Mouse (Mus musculus): ENCODE results near the gene Llgl1. TPM values are rescaled to one million over a fixed set of nuclear protein-coding genes. Genes with fewer than 3 reads are reported as not detected.
A peak's percentile ranks its signal among the peaks of the same experiment; 100 is the strongest.

Gene Llgl1
- polyA plus RNA-seq, 1 experiment from 2014 or later = 54.2 TPM

DNA sequence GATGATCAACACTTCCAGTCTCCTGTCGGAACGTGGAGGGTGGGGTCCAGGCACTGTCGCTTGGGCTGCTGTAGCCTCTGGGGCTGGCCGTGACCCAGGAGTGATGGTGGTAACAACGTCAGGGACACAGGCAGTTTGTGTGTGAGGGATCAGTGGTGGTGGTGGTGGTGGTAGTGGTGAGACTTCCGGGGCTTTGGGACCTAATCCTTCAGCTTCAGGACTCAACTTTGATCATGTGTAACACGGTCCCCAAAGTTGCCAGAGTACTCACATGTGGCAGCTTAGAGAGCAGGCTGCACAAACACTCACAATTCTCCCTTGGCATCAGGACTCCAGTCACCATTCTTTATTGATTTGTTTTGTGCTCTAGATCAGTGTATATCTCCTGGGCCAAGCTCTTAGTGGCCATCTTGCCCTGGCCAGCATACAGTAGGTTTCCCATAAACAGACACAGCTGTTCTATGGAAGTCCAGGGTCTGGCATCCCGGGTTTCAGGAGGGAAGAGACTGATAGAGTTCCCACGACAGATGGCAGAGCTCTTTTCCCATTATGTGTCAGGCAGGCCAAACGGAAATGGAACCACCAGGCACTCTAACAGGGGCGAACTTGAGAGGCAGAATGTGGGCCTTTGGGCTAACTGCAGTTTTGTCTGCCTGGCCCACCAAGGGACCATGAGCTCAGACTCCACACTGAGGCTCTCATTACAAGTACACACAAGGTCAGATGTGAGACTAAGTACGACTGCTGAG is 28.0 kb downstream of the Llgl1 start:
- ATAC-seq (ENCODE audit: borderline replicate concordance, extremely low read depth, low FRiP score, low TSS enrichment) = no peak; the same call in 1 of the 2 replicates
- peaks cover 31% of the 10 kb centered on the region for H3K4me1 ChIP-seq

DNA sequence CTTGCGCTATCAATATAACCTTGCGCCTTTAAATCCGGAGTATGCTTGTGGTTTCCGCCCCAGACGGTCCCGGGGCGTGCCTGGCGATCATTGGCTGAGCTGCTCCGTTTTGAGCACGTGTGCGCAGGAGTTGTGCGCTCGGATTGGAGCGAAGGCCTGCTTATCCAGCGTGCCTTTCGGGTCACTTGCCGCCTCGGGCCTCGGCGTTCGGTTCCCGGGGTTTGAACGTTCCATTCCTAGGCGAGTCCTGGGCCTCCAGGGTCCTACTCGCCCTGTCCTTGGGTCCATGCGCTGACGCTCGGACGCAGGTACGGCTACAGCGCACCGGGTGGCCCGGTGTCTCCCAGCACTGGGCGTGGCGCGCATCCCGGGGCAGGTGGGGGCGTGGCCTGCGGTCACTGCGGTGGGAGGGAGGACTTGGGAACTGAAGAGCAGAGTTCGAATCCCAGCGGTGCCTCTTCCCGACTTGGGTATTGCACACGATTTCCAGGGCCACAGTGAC is 28.8 kb downstream of the Llgl1 start, which contains the start of gene Mief2:
Mief2 (plus strand) TSS at position 139 of the 502 bp plus-strand sequence.
- Histone ChIP-seq H3K36me3 (peaks cover 20% of the 10 kb centered on the region), H3K9me3 (no peaks in the 10 kb centered on the region), H3K9ac (peak within 1 kb of the TSS; percentile 86), H3K27me3 (no peaks in the 10 kb centered on the region), H3K4me2 (peak within 1 kb of the TSS; percentile 78), H3K27ac (peak within 1 kb of the TSS; percentile 84), H3K4me1 (peaks cover 31% of the 10 kb centered on the region), H3K4me3 (peak within 1 kb of the TSS; percentile 76)
- WGBS = under 1% methylated on average over 44 of the region's 44 CpGs
- peak; percentile 90 for ATAC-seq (ENCODE audit: borderline replicate concordance, extremely low read depth, low FRiP score, low TSS enrichment)

More for the DNA sequence above, 28.0 kb downstream of the Llgl1 start:
- Histone ChIP-seq H3K9me3 (no peaks in the 10 kb centered on the region), H3K4me2 (peak overlapping the region; percentile 78), H3K27me3 (no peaks in the 10 kb centered on the region), H3K4me3 (peak overlapping the region; percentile 76), H3K27ac (peak overlapping the region; percentile 84), H3K9ac (peak overlapping the region; percentile 86), H3K36me3 (peaks cover 28% of the 10 kb centered on the region)
- WGBS = 5% methylated on average over 12 of the region's 12 CpGs

DNA sequence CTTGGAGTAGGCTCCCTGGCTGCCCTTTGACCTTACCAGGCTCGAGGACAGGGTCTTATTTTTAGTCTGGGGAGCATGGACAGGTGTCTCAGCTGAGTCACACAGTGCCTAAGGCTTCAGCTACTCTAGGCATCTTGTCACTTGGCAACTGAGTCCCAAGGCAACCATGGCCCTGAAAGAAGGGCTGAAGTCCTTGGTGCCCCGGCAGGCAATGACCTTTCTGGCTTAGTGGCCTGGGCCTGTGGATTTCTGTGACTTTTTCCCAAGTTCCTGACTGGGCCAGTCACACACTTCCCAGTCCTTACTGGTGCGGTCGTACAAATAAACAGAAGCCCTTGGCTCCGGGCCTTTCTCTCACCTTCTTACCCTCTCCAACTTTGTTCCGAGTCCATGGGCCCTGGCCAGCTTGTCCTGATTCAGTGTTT is 29.7 kb downstream of the Llgl1 start:
- H3K27ac ChIP-seq = 0 out of 2 replicates have a peak overlapping the region, but pooled peaks have one; percentile 81

DNA sequence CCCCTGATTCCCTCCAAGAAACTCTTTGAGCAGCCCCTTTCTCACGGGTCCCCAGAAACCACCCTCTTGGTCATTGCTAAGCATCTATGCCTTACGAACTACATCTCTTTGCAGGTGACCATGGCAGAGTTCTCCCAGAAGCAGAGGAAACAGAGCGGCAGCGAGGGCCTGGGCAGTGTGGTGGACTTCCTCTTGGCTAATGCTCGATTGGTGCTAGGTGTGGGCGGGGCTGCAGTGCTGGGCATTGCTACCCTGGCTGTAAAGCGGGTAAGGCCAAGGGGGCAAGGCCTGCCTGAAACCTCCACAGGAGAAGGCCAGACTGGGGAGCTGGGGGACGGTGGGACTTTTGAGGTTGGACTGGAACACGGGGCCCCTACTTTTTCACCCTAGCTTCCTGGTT is 30.6 kb downstream of the Llgl1 start:
- no peak for ATAC-seq (ENCODE audit: borderline replicate concordance, extremely low read depth, low FRiP score, low TSS enrichment)
- no peaks in the 10 kb centered on the region for H3K27me3 ChIP-seq
- no peaks in the 10 kb centered on the region for H3K9me3 ChIP-seq
- no peak overlapping the region for H3K4me2 ChIP-seq
- no peak overlapping the region for H3K9ac ChIP-seq
- WGBS = 76% methylated on average over 9 of the region's 9 CpGs
- H3K4me3 ChIP-seq = no peak overlapping the region
- no peak overlapping the region for H3K27ac ChIP-seq
- peaks cover 8% of the 10 kb centered on the region; the same call in 1 of the 2 replicates for H3K36me3 ChIP-seq
- peaks cover 31% of the 10 kb centered on the region for H3K4me1 ChIP-seq

More for the DNA sequence above, 29.7 kb downstream of the Llgl1 start:
- Histone ChIP-seq H3K9me3 (no peaks in the 10 kb centered on the region), H3K36me3 (peaks cover 16% of the 10 kb centered on the region), H3K4me3 (peak overlapping the region; percentile 76; the same call in 1 of the 2 replicates), H3K4me2 (peak overlapping the region; percentile 78), H3K27me3 (no peaks in the 10 kb centered on the region), H3K4me1 (peaks cover 31% of the 10 kb centered on the region), H3K9ac (peak overlapping the region; percentile 59; the same call in 1 of the 2 replicates)
- 44% methylated on average over 6 of the region's 6 CpGs for WGBS
- ATAC-seq (ENCODE audit: borderline replicate concordance, extremely low read depth, low FRiP score, low TSS enrichment) = no peak

DNA sequence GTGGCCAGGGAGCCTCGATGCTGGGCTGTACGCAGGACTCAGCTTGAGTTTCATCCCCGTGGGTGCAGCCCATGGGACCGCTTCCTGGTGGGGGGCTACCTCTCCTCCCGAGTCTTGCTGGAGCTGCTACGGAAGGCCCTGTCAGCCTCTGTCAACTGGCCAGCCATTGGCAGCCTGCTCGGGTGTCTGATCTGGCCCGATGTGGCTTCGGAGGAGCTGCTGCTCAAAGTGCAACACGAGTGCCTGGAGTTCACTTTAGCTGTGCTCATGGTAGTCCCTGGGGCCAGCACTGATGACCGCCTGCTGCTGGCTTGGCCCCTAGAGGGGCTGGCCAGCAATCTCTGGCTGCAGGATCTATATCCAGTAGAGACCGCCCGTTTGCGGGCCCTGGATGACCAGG is 31.7 kb downstream of the Llgl1 start:
- H3K4me3 ChIP-seq = no peak overlapping the region
- no peak overlapping the region for H3K9ac ChIP-seq
- WGBS = 90% methylated on average over 14 of the region's 14 CpGs
- H3K27me3 ChIP-seq = no peaks in the 10 kb centered on the region
- no peak overlapping the region for H3K27ac ChIP-seq
- H3K9me3 ChIP-seq = no peaks in the 10 kb centered on the region
- no peak overlapping the region for H3K4me2 ChIP-seq
- ATAC-seq (ENCODE audit: borderline replicate concordance, extremely low read depth, low FRiP score, low TSS enrichment) = no peak
- peaks cover 26% of the 10 kb centered on the region for H3K4me1 ChIP-seq
- H3K36me3 ChIP-seq = peaks cover 8% of the 10 kb centered on the region; the same call in 1 of the 2 replicates

DNA sequence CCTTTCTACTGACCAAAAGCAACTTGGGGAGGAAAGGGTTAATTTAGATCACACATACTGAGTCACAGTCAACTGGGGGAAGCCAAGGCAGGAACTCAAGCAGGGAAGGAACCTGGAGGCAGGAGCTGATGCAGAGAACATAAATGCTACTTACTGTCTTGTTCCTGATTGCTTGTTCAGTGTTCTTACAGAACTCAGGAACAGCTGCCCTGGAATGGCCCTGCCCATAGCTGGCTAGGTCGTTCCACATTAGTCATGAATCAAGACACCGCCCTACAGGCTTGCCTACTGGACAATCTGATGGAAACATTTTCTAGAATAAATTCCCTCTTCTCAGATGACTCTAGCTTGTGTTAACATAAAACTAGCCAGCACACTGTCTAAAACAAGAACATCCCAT is 34.7 kb downstream of the Llgl1 start:
- H3K9ac ChIP-seq = no peak overlapping the region
- H3K9me3 ChIP-seq = no peaks in the 10 kb centered on the region
- no peaks in the 10 kb centered on the region for H3K27me3 ChIP-seq
- no peak overlapping the region for H3K4me3 ChIP-seq
- WGBS = 68% methylated on average over 2 of the region's 2 CpGs
- no peak for ATAC-seq (ENCODE audit: borderline replicate concordance, extremely low read depth, low FRiP score, low TSS enrichment)
- H3K36me3 ChIP-seq = peaks cover 14% of the 10 kb centered on the region; the same call in 1 of the 2 replicates
- H3K4me2 ChIP-seq = no peak overlapping the region
- peaks cover 5% of the 10 kb centered on the region for H3K4me1 ChIP-seq
- no peak overlapping the region for H3K27ac ChIP-seq

DNA sequence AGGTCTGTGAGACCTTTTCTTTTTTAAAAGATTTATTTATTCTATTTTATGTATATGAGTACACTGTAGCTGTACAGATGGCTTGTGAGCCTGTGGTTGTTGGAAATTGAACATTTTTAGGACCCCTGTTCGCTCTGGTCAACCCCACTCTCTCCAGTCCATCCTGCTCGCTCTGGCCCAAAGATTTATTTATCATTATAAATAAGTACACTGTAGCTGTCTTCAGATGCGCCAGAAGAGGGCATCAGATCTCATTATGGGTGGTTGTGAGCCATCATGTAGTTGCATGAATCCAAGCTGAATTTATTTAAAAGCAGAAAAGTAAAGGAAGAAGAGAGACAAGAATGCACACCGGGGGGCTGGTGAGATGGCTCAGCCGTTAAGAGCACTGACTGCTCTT is 35.7 kb downstream of the Llgl1 start:
- Histone ChIP-seq H3K9ac (no peak overlapping the region), H3K36me3 (peaks cover 18% of the 10 kb centered on the region), H3K27ac (no peak overlapping the region), H3K4me3 (no peak overlapping the region), H3K4me1 (no peaks in the 10 kb centered on the region), H3K4me2 (no peak overlapping the region), H3K27me3 (no peaks in the 10 kb centered on the region), H3K9me3 (no peaks in the 10 kb centered on the region)
- WGBS = 65% methylated on average over 5 of the region's 5 CpGs
- no peak for ATAC-seq (ENCODE audit: borderline replicate concordance, extremely low read depth, low FRiP score, low TSS enrichment)

DNA sequence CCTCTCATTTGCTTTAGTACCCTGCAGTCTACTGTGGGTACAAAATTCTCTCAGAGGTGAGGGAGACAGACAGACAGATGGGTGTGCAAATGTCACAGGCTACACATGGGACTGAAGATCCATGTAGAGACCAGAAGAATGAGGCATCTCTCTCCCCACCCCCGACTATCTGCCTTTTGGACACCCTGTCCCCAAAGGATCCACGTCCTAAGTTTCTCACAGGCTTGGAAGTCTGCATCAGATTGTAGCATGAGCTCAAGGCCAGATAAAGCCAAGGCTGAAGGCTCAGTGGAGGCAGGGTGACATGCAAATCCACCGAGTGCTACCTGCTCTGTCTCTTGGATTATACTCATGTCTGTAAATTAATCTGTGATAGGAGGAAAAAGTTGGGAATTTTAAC is 37.0 kb downstream of the Llgl1 start:
- no peak overlapping the region for H3K9ac ChIP-seq
- no peaks in the 10 kb centered on the region for H3K27me3 ChIP-seq
- peaks cover 27% of the 10 kb centered on the region for H3K36me3 ChIP-seq
- no peaks in the 10 kb centered on the region for H3K9me3 ChIP-seq
- no peaks in the 10 kb centered on the region for H3K4me1 ChIP-seq
- no peak for ATAC-seq (ENCODE audit: borderline replicate concordance, extremely low read depth, low FRiP score, low TSS enrichment)
- H3K4me2 ChIP-seq = no peak overlapping the region
- WGBS = 79% methylated on average over 3 of the region's 3 CpGs
- H3K27ac ChIP-seq = no peak overlapping the region
- H3K4me3 ChIP-seq = no peak overlapping the region

DNA sequence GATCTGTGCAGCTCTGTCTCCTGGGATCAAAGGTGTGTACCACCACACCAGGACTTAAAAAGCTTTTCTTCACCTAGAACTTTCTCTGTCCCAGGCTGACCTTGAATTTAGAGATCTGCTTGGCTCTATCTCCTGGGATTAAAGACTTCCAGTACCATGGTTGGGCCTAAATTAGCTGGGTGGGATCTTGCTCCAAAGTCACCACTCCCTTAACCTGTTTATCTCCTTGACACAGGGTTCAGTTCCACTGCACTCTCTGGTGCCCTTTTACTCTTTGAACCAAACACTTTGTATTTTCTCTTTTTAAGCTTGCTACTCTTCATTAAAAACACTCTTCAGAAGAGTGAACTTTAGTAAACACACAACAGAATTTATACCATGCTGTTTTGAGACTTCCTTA is 37.9 kb downstream of the Llgl1 start:
- no peak overlapping the region for H3K4me3 ChIP-seq
- H3K36me3 ChIP-seq = peaks cover 35% of the 10 kb centered on the region
- no peaks in the 10 kb centered on the region for H3K9me3 ChIP-seq
- H3K9ac ChIP-seq = no peak overlapping the region
- no peak for ATAC-seq (ENCODE audit: borderline replicate concordance, extremely low read depth, low FRiP score, low TSS enrichment)
- H3K27me3 ChIP-seq = no peaks in the 10 kb centered on the region
- H3K4me1 ChIP-seq = no peaks in the 10 kb centered on the region
- H3K4me2 ChIP-seq = no peak overlapping the region
- no peak overlapping the region for H3K27ac ChIP-seq

DNA sequence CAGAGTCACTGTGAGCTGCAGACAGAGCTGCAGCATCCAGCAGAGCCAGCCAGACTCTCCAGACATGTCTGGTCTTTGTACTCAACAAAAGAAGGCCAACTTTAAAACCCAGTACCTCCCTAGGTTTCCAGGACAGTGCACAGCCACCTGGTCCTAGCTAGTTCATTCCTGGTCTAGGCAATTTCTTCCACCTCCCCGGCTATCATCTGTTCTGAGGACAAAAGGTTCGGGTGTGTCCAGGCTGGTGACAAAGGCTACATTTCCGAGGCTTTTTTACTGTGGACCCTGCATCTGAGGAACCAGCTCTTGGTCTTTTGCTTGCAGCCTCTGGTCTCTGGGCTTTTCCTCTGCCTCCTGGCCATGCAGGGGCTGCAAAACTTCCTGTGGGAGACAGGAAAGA is 40.8 kb downstream of the Llgl1 start:
- 77% methylated on average over 3 of the region's 3 CpGs for WGBS

DNA sequence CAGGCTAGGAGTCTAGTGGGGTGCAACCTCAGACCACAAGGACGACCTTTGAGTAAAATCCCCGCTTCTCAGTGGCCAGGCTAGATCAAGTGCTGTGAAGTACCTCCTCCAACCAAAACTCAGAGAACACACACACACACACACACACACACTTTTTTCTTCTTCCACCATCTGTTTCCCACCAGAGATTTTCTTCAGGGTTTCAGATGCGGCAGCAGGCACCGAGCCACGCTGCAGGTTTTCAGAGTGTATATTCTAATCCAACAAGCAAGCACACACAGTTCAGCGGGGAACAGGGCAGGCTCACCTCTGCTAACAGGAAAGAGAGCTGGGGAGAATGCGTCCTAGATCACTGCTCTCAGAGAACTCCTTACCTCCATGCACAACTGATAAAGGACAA is 56.0 kb downstream of the Llgl1 start:
- no peak for ATAC-seq (ENCODE audit: borderline replicate concordance, extremely low read depth, low FRiP score, low TSS enrichment)
- Histone ChIP-seq H3K9ac (no peak overlapping the region), H3K9me3 (no peaks in the 10 kb centered on the region), H3K27me3 (no peaks in the 10 kb centered on the region), H3K36me3 (peaks cover 59% of the 10 kb centered on the region), H3K4me2 (no peak overlapping the region), H3K27ac (no peak overlapping the region), H3K4me3 (no peak overlapping the region), H3K4me1 (no peaks in the 10 kb centered on the region)
- 84% methylated on average over 7 of the region's 7 CpGs for WGBS

More for the DNA sequence above, 40.8 kb downstream of the Llgl1 start:
- no peaks in the 10 kb centered on the region for H3K27me3 ChIP-seq
- no peak for ATAC-seq (ENCODE audit: borderline replicate concordance, extremely low read depth, low FRiP score, low TSS enrichment)
- no peak overlapping the region for H3K4me2 ChIP-seq
- H3K9ac ChIP-seq = no peak overlapping the region
- no peaks in the 10 kb centered on the region for H3K9me3 ChIP-seq
- H3K4me1 ChIP-seq = no peaks in the 10 kb centered on the region
- peaks cover 52% of the 10 kb centered on the region for H3K36me3 ChIP-seq
- H3K27ac ChIP-seq = no peak overlapping the region
- H3K4me3 ChIP-seq = no peak overlapping the region

DNA sequence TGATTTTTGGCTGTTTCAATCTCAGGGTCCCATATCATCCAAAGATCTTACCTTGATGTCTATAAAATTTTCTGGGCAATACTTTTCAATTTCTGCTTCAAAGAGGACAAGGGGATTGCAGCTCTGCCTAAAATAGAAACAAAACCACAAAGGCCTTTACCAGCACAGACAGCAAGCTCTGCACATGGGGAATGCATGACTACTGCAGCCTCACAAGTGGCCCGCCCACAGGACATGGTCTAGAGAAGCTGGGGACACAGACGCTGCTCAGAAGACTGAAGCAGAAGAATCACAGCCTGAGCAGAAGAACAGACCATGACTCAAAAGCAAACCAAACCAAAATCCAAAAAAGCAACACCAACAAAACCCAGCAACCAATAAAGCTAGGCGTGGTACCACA is 62.2 kb downstream of the Llgl1 start:
- H3K9ac ChIP-seq = no peak overlapping the region
- peaks cover 28% of the 10 kb centered on the region for H3K36me3 ChIP-seq
- no peaks in the 10 kb centered on the region for H3K4me1 ChIP-seq
- WGBS = 90% methylated on average over 3 of the region's 3 CpGs
- no peak overlapping the region for H3K27ac ChIP-seq
- H3K4me2 ChIP-seq = no peak overlapping the region
- H3K27me3 ChIP-seq = no peaks in the 10 kb centered on the region
- no peaks in the 10 kb centered on the region for H3K9me3 ChIP-seq
- no peak for ATAC-seq (ENCODE audit: borderline replicate concordance, extremely low read depth, low FRiP score, low TSS enrichment)
- H3K4me3 ChIP-seq = no peak overlapping the region
